Mouse (Mus musculus): ENCODE results near the gene Ppara. TPM values are rescaled to one million over a fixed set of nuclear protein-coding genes. Genes with fewer than 3 reads are reported as not detected.

Ppara gene
- total and polyA plus RNA-seq, 3 experiments = 0.27 to 0.78 TPM; not detected in 1

DNA sequence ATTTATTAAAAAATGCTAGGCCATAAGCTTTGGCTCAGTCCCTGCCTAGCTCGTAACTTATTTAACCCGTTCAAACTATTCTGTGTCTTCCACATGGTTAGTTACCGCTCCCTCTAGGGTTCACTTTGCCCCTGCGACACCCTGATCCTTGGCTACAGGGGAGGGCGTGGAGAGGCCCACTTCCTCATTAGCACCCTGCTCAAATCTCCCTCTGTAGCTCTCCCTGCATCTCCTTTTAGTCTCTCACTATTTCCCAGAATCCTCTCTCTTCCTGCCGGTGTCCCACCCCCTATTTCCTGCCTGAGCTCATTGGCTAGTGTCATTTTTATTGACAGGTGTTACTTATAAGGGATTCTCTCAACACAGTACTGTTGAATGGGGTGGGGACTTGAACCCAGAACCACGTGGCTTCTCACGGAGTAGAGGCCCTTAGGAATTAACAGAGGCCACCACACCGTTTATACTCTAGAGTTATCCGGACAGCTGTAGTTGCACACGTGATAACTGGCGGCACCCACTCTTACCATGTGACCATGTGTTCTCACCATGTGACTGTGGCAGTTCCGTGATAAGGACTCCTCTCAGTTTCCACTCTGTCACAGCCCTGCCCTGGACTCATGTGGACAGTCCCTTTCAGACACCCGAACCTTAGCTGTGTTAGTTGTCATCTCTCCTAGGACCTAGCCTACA lies 36.3 kb upstream of the Ppara start:
- Histone ChIP-seq H3K27me3 (ENCODE audit: control insufficient read depth in 1 of 2, insufficient read depth in 2 of 2, low read length in 2 of 2) (no peaks in the 10 kb centered on the region), H3K27ac (ENCODE audit: control insufficient read depth, low read depth, low read length) (peak overlapping the region; percentile 13; the same call in 1 of the 2 replicates), H3K4me1 (ENCODE audit: control insufficient read depth in 1 of 2, insufficient read depth in 2 of 2, low read length in 2 of 2) (no peaks in the 10 kb centered on the region), H3K36me3 (ENCODE audit: control insufficient read depth in 1 of 2, insufficient read depth in 2 of 2, low read length in 2 of 2) (peaks cover 5 to 20% of the 10 kb centered on the region in 2 experiments), H3K79me2 (ENCODE audit: control insufficient read depth, insufficient read depth, low read length, poor library complexity) (no peaks in the 10 kb centered on the region), H3K9ac (ENCODE audit: control insufficient read depth, low read depth, low read length, poor library complexity, severe bottlenecking) (no peak overlapping the region), H3K9me3 (replicated peaks; ENCODE audit: insufficient read depth, low read length) (no peaks in the 10 kb centered on the region), H3K4me3 (ENCODE audit: control insufficient read depth in 1 of 2, insufficient read depth in 1 of 2, low read depth in 2 of 2, low read length in 2 of 2) (no peak overlapping the region)
- DNase-seq (ENCODE audit: low read depth, low spot score) = peak; percentile 71
- TF ChIP-seq MAX (IDR thresholded peaks at IDR 0.05; ENCODE audit: low read length) (peak; percentile 27; the same call in 1 of the 2 replicates), MXI1 (IDR thresholded peaks at IDR 0.05; ENCODE audit: low read depth, low read length) (0 out of 2 replicates have a peak, but pooled peaks have one; percentile 10), MYC (IDR thresholded peaks at IDR 0.05; ENCODE audit: low read depth, low read length) (0 out of 2 replicates have a peak, but pooled peaks have one; percentile 31), GABPA (IDR thresholded peaks at IDR 0.05; ENCODE audit: low read depth, low read length) (no peak), E2F4 (IDR thresholded peaks at IDR 0.05; ENCODE audit: borderline replicate concordance, low read depth, low read length) (no peak), POLR2A (IDR thresholded peaks at IDR 0.05; ENCODE audit: control insufficient read depth in 1 of 2, insufficient read depth in 1 of 2, low read depth in 1 of 2, low read length in 2 of 2, poor library complexity in 1 of 2) (no peak; a peak in 1 of 4 replicates), TBP (IDR thresholded peaks at IDR 0.05; ENCODE audit: low read depth, low read length) (peak; percentile 48; the same call in 1 of the 2 replicates), ZMIZ1 (IDR thresholded peaks at IDR 0.05; ENCODE audit: low read depth, low read length) (no peak), HCFC1 (IDR thresholded peaks at IDR 0.05; ENCODE audit: low read depth, low read length) (peak; percentile 48; the same call in 1 of the 2 replicates)

DNA sequence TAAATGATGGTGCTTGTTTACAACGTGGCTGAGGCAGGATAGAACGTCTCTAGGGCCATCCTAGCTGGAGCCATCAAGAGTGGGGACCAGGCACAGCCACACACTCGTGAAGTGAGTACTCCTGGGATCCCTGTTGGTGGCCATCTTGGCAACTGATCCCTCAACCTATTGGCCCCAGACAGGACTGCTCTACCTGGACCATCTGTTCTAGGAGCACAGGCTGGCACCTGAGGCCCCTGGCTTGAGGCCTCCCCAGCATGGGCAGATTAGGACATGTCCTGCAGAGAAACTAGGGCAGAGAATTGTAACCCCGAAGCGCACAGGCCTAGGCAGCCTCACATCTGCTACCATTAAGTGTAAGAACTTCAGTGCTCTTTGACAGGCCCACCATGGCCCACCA lies 35.3 kb upstream of the Ppara start:
- TF ChIP-seq BHLHE40 (IDR thresholded peaks at IDR 0.05; ENCODE audit: borderline replicate concordance, low read depth, low read length) = no peak
- peak in 1 of 2 experiments; percentile 14; a peak in 1 of 4 replicates for TF ChIP-seq POLR2A (IDR thresholded peaks at IDR 0.05; ENCODE audit: control insufficient read depth in 1 of 2, insufficient read depth in 1 of 2, low read depth in 1 of 2, low read length in 2 of 2, poor library complexity in 1 of 2)
- Histone ChIP-seq H3K4me1 (ENCODE audit: control insufficient read depth in 1 of 2, insufficient read depth in 2 of 2, low read length in 2 of 2) (no peaks in the 10 kb centered on the region), H3K4me3 (ENCODE audit: control insufficient read depth in 1 of 2, insufficient read depth in 1 of 2, low read depth in 2 of 2, low read length in 2 of 2) (no peak overlapping the region), H3K27ac (ENCODE audit: control insufficient read depth, low read depth, low read length) (no peak overlapping the region), H3K9ac (ENCODE audit: control insufficient read depth, low read depth, low read length, poor library complexity, severe bottlenecking) (no peak overlapping the region), H3K79me2 (ENCODE audit: control insufficient read depth, insufficient read depth, low read length, poor library complexity) (no peaks in the 10 kb centered on the region), H3K36me3 (ENCODE audit: control insufficient read depth in 1 of 2, insufficient read depth in 2 of 2, low read length in 2 of 2) (peaks cover 5 to 16% of the 10 kb centered on the region in 2 experiments), H3K27me3 (ENCODE audit: control insufficient read depth in 1 of 2, insufficient read depth in 2 of 2, low read length in 2 of 2) (no peaks in the 10 kb centered on the region), H3K9me3 (replicated peaks; ENCODE audit: insufficient read depth, low read length) (no peaks in the 10 kb centered on the region)
- no peak for DNase-seq (ENCODE audit: low read depth, low spot score)

DNA sequence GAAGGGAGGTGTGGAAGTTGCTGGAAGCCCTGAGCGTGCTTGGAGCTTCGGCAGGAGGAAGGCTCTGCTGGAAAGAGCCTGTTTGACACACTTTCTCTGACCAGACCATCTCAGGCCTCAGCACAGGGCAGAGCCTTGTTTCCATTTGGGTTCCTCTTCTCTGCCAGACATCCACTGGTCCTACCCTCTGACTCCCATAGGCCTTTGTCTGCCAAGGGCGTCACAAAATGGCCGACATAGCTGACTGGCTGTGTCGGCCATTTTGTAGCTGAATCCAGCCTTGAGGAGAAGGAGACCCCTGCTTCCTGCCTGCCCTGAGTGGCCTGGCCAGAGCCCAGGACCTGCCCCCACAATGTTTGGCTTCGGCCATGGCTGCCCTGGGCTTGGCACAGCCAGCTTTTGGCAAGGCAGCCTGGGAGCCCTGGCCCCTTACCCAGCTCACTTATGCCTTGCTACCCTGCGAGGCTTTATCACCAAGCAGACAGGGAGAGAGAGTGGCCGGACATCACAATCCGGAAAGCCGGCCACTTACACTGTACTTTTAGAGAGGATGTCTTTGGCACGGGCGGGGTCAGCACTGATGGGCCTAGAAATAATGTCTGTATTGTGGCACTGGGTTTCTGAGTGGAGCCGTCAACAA lies 34.8 kb upstream of the Ppara start:
- Histone ChIP-seq H3K36me3 (ENCODE audit: control insufficient read depth in 1 of 2, insufficient read depth in 2 of 2, low read length in 2 of 2) (peaks cover 5 to 15% of the 10 kb centered on the region in 2 experiments), H3K4me3 (ENCODE audit: control insufficient read depth in 1 of 2, insufficient read depth in 1 of 2, low read depth in 2 of 2, low read length in 2 of 2) (no peak overlapping the region), H3K27me3 (ENCODE audit: control insufficient read depth in 1 of 2, insufficient read depth in 2 of 2, low read length in 2 of 2) (no peaks in the 10 kb centered on the region), H3K79me2 (ENCODE audit: control insufficient read depth, insufficient read depth, low read length, poor library complexity) (no peaks in the 10 kb centered on the region), H3K27ac (ENCODE audit: control insufficient read depth, low read depth, low read length) (no peak overlapping the region), H3K4me1 (ENCODE audit: control insufficient read depth in 1 of 2, insufficient read depth in 2 of 2, low read length in 2 of 2) (no peaks in the 10 kb centered on the region), H3K9me3 (replicated peaks; ENCODE audit: insufficient read depth, low read length) (no peaks in the 10 kb centered on the region), H3K9ac (ENCODE audit: control insufficient read depth, low read depth, low read length, poor library complexity, severe bottlenecking) (no peak overlapping the region)
- DNase-seq (ENCODE audit: low read depth, low spot score) = no peak
- TF ChIP-seq EP300 (IDR thresholded peaks at IDR 0.05; ENCODE audit: low read depth in 1 of 2, low read length in 2 of 2) (no peak), SMC3 (IDR thresholded peaks at IDR 0.05; ENCODE audit: low read depth, low read length) (no peak), SIN3A (IDR thresholded peaks at IDR 0.05; ENCODE audit: low read length) (no peak), GATA1 (IDR thresholded peaks at IDR 0.05; ENCODE audit: low read depth, low read length) (no peak), USF1 (IDR thresholded peaks at IDR 0.05; ENCODE audit: low read depth, low read length) (no peak), POLR2AphosphoS2 (IDR thresholded peaks at IDR 0.05; ENCODE audit: low read length) (no peak), MXI1 (IDR thresholded peaks at IDR 0.05; ENCODE audit: low read depth, low read length) (no peak), BHLHE40 (IDR thresholded peaks at IDR 0.05; ENCODE audit: borderline replicate concordance, low read depth, low read length) (no peak), TAL1 (IDR thresholded peaks at IDR 0.05; ENCODE audit: low read length) (no peak), RAD21 (IDR thresholded peaks at IDR 0.05; ENCODE audit: low read depth, low read length) (no peak), USF2 (IDR thresholded peaks at IDR 0.05; ENCODE audit: borderline replicate concordance in 1 of 2, insufficient read depth in 1 of 2, low read depth in 1 of 2, low read length in 2 of 2) (no peak), CHD1 (IDR thresholded peaks at IDR 0.05; ENCODE audit: low read depth, low read length) (no peak), ZNF384 (IDR thresholded peaks at IDR 0.05; ENCODE audit: low read depth, low read length) (no peak)

Data from MEL (cell line).